Mouse (Mus musculus) ovary, postnatal 36 days (tissue): ENCODE measurements around the gene Naaladl1.

Experiments used
- DNase-seq: peaks from one replicate; pipeline ENCODE4 v3.0.0; 2022; ENCODE audit warnings: low spot score, mixed read lengths

The Naaladl1 gene

GRCm38 (mm10) chr19:6105586-6105985 is at the start of gene Naaladl1:
Naaladl1 (plus strand) TSS chr19:6105782.
- DNase-seq, result no peak

GRCm38 (mm10) chr19:6056696-6057095 is 48.9 kb upstream of the Naaladl1 start:
- no peak for DNase-seq

DNA sequence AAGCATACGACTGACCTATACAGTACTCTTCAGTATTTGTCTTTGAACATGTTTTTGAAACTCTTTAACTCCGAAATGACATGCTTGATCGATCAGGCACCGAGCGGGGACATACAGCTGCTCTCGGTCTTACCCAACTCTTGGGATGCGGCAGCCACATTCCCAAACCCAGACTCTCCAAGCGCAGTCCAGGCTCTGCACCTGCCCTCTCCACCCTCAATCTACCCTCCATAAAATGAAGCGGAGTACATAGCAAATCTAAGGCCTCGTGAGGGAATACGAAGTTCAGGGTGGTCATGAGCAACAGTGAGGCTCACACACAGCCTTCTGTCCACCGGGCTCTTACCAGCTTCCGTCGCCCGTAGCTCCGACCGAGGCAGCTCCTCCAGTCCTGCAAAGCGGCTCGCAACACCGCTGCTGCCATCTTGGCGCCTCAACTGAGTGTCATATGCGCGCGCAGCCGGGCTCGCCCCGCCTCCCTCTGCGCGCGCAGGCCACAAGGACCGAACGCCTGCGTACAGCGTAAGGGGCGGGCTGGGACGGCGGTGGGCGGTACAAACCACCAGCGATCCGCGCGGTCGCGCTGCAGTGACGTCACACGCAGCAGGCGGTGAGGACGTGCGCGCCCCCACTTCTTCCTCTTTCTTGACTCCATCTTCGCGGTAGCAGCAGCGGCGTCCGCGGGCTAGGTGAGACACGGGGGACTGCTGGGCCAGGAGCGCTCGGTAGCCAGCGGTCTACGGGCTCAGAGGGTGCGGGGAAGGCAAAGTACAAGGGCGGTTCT is 48.1 kb upstream of the Naaladl1 start, which contains the start of the genes Mrpl49 and Fau:
Gene Mrpl49 (minus strand): TSS at position 473 of the 784 bp plus-strand sequence.
Gene Fau (plus strand): TSS at position 532 of the 784 bp plus-strand sequence.
- peak; percentile 99 for DNase-seq

DNA sequence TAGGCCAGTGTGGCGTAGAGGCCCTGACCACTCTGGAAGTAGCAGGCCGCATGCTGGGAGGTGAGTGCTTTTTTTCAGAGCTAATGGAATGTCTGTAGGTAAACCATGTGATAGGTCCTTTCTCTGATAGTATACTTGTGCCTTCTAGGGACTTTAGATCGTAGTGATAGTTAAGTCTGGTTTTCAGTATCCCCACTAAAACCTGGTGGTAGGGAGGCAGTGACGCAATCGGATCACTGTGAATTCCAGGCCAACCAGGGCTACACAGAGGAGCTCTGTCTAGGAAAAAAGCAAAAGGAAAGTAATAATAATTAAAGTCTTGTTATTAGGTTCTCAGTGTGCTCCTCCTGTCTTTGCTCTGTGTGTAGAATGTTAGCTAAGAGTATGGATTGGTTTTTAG is 47.1 kb upstream of the Naaladl1 start:
- DNase-seq, result no peak

DNA sequence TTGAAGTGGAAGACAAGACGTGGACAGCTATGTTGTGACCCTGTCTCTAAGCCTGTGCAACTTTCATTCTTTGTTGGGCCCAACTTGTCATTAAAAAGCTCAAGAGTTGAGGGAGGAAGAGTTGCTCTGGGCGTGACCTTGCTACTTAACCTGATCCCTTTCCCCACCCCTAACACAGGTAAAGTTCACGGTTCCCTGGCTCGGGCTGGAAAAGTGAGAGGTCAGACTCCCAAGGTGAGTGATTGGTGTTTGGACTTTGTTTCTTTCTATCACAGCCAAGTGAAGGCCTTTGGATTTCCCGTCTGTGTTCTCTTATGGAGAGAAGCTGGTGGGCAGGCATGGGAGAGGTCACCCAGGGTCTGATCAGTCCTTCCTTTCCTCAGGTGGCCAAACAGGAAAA is 46.6 kb upstream of the Naaladl1 start:
- no peak for DNase-seq

DNA sequence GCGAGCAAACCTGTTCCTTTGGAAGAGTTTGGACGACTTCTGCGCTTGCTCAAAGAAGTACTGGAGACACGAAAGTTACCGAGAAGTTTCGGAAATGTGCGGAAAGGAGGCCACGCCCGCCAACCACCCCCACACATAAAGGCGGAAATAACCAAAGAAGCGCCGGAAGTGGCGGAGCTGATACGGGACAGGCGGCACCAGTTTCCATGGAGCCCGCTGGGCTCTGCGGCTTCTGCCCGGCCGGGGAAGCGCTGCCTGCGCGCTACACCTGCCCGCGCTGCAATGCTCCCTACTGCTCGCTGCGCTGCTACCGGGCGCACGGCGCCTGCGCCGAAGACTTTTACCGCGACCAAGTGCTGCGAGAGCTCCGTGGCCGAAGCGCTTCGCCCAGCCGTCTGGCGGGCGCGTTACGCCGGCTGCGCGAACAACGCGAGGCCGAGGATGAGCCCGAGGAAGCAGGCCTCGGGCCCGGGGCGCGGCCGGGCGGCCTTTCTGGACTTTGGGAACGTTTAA is 44.5 kb upstream of the Naaladl1 start, which contains the start of gene Znhit2:
Gene Znhit2 (plus strand): TSS at position 172 of the 513 bp plus-strand sequence.
- peak; percentile 91 for DNase-seq

GRCm38 (mm10) chr19:6061641-6062302 is 43.8 kb upstream of the Naaladl1 start:
- peak; percentile 47 for DNase-seq

DNA sequence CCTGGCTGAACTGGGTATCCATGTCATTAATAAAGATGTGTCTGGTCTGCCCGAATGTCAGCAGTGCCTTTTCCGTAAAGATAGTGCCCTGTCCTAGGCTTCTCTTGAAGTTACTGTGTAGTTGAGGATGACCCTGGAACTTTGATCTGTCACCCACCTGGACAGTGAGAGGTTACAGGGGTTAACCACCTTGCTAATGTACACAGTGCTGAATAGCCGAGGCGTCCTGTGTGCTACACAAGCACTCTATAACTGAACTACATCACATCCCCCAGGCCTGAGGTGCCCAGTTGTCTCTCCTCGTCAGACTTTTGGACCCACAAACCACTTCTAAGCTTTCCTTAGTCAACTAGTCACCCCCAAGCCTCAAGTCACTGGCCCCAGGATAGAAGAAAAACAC is 43.2 kb upstream of the Naaladl1 start:
- DNase-seq, result no peak

DNA sequence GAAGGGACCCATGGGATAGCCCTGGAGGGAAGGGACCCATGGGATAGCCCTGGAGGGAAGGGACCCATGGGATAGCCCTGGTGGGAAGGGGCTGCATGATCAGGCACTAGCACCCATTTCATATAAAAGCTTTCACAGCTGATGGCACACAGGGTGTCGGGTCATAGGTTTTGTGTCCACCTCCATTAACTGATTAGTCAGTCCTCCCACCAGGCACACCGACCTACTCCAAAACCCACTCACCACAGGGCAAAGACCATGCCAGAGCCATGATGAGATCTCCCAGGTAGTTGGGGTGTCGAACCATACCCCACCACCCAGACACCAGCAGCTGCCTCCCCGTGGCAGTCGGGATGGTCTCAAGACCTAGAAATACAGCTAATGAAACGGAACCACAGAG is 42.5 kb upstream of the Naaladl1 start:
- no peak for DNase-seq

GRCm38 (mm10) chr19:6066571-6066970 is 39.0 kb upstream of the Naaladl1 start:
- DNase-seq, result no peak

DNA sequence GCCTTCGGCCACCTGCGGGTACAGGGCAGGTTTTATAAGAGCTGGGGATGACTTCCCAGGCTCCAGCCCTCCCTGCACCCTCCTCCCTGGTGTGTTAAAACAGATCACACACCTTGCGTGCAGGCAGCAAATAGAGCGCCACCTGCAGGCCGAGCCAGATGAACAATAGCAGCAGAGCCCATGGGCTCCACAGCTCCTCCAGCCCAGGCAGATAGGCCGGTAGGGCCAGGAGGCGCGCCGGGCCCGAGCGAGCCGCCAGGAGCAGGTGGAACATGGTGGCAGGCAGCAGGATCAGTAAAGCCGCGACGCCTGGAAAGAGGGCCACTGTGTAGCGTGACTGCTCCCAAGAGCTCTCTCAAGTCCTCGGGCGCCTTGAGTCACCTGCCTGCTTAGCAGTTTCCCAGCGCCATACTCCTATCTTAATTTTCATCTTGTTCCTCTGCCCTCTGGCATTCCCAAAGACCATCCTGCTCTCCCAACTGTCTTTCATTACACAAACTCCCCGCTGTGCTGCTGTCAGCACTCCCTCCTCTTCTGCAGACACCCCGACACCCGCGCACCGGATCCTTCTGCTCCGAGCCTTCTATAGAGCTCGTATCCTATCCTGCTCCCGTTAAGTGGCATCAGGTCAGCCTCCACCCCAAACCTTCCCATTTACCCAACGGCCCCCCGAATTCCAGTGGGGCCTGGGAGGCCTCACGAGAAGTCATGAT is 38.4 kb upstream of the Naaladl1 start:
- DNase-seq, result peak; percentile 77

GRCm38 (mm10) chr19:6067724-6068415 is 37.7 kb upstream of the Naaladl1 start, which contains the start of gene Tm7sf2:
Tm7sf2 (minus strand) TSS chr19:6068373.
- DNase-seq, result peak; percentile 92

GRCm38 (mm10) chr19:6068951-6069350 is 36.6 kb upstream of the Naaladl1 start:
- no peak for DNase-seq

DNA sequence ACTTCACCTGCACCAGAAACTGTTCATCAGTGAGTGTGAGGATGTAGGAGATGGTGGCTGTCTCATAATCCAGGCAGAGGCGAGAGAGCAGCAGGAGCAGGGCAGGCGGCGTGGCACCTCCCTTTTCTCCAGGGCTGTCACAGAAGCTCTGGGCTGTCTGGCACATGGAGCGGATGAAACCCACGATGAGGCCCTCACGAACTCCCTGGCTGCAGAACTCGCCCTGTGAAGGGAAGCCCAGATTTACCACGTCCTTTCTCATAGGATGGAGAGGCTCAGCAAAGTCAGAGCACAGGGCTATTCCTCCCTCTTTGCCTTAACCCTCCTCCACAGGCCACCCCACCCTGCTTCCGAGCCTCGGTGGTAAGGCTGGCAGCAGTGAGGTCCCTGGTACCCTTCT is 35.7 kb upstream of the Naaladl1 start:
- no peak for DNase-seq

- no peak for DNase-seq
Measured at GRCm38 (mm10) chr19:6070571-6071250, 34.9 kb upstream of the Naaladl1 start.

DNA sequence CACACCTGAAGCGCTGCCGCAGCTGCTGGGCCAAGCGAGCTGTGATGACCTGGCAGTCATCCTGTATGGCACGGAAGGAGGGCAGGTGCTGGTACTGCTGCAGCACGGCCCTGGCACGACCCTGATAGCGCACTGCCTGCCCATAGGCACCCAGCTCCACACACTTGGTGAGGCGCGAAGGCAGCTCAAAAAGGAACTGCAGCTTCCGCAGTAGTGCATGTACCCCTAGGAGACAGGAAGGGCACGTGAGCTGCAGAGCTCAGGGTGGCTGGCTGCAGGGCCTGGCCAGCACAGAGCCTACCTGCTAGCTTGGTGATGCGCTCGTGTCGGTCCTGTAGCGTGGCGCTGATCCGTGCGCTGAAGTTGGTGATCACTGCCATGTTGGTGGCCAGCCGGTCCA is 34.3 kb upstream of the Naaladl1 start:
- DNase-seq, result no peak

DNA sequence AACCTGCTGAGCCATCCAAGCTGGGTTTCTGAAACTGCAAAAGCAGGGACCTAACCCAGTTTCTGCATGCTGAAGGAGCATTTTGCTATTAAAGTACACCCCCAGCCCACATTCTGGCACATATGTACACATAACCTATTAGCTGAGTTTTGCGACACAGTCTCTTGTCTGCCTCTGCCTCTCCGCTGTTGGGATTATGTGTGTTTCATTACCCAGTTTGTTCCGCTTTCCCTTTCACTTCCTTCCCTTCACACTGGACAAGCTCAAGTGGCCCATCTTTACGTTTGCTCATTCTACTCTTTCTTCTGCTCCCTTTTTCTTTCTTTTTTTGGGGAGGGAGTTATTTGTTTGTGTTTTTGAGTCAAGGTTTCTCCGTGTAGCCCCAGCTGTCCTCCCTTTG is 31.7 kb upstream of the Naaladl1 start:
- DNase-seq, result no peak

DNA sequence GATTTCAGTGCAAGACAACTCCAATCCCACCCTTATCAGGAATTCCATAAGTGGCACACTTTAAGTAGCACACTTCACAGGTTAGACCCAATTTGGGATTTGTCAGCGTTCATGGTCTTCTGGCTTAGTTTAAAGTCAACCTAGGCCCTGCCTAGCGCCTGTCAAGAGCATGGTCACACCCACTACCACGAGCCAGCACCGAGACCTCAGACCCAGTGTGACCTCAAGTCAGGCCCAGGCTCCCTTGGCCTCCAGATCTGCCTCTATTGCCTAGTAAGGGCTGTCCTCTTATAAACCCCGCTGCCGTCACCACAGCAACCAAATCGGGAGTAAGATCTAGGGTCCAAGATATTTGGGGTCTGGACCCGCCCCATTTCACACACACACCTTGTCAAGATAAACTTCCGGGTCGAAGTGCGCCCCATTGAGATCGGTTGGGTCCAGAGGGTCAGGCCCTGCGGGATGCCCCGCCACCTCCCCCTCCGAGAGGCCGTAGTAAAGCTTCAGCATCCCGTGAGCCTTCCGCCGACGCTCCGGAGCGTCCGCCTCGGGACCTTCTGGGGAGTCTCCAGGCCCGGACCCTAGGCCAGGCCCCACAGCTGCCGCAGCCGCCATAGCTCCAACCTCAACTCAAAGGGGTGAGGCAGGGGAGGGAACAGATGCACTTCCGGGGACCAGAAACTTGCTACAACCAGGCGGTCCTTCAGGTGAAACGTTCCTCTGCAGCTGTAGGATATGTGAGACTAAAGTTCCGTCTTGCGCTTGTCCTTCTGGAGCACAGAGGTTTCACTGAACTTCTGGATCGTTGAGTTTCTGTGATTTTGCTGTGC is 28.8 kb upstream of the Naaladl1 start, which contains the start of gene Vps51:
Gene Vps51 (minus strand): TSS at position 668 of the 830 bp plus-strand sequence.
- peak; percentile 77 for DNase-seq

DNA sequence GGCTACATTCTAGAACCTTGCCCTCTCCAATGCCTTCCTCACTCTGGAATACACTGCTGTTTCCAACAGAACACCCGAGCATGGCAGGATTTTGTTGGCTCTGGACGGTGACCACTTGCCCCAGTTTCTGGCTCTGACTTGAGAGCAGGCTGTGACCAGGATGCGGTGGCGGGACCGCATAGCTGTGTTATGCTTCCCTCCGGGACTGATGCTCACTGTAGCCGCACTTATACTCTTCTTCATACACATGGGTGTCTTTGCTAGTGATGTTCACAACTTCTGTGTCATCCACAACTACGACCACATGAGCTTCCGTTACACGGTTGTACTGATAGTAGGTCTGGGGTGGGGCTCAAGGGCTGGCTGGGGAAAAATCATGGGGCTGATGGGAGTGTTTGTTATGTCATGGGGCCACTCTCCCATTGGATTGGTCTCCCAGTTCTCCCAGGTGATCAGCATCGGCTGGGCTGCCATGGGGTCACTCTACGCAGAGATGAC is 25.6 kb upstream of the Naaladl1 start, which contains the start of gene Tmem262:
Gene Tmem262 (plus strand): TSS at position 51 of the 498 bp plus-strand sequence.
- no peak for DNase-seq

- no peak for DNase-seq
Measured at GRCm38 (mm10) chr19:6082156-6082555, 23.4 kb upstream of the Naaladl1 start, which contains the start of gene Gm28374. Gm28374 (minus strand) TSS chr19:6082256.
